Mouse (Mus musculus) ovary, postnatal 14 days (tissue): ENCODE measurements at regions not wholly inside any gene's neighbourhood (a gene's known extent, or its start where the extent isn't known, plus 50 kb on each side); places are given as distances from the start of the nearest gene placed in this dataset.
"Not testable (repeated sequence)": the region's sequence is repeated elsewhere in the genome, so short reads cannot be mapped to it uniquely, and the experiment has no call there.

Experiments used
- DNase-seq: peaks from one replicate; pipeline ENCODE4 v3.0.0; 2022; ENCODE audit warnings: low spot score

DNA sequence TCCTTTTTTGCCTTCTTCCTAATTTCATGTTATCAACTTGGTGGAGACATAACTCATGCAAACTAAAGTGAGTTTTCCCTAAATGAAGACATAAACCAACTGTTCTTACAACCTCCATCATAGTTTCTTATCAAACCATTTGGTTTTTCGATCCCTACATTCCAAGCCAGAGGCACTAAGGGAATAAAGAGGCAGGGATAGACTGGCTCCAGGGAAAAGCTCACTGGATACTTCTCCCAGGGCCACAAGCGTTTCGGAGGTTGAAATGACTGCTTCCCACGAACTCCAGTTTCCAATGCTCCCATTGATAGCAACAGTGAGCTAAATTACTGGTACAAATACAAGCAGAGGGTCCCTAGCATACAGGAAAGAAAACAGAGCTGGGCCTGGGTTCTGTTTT is 178.4 kb upstream of the Otx2 start:
- no peak for DNase-seq

DNA sequence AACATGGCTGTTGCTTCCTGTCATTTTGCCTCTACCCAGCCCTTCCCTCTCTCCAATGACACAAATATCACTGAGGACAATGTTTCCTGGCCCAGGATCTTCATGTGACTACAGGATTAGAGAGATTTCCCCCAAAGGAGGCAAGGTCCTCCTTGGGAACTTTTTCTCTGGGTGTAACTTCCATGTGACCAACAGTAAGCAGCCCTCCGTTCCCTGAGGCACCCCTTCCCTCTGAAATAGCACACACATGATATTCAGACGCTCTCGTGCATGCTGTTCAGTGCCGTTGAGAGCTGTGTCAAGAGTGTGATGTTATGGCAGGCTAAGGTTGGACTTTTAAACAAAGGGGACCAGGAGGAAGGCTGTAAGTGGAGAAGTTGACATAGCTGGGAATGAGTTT is 169.2 kb upstream of the Otx2 start:
- DNase-seq = no peak

DNA sequence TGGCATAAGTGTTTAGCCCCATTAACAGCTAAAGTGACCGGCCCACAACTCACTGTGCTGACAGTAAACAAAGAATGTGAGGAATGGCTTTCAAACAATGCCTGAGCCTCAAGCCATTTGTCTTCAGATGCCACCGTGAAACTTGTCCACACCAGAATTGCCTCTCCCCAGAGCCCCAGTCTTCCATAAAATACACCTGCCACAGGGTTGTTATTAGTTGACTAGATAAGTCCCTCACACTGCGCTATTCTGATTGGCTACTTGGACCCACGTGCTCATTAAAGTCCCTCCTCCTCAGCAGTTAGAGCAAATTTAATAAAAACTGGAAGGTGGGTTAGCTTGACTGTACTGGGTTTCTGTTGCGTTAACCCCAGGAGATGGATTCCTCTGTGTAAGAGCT is 167.7 kb upstream of the Otx2 start:
- no peak for DNase-seq

DNA sequence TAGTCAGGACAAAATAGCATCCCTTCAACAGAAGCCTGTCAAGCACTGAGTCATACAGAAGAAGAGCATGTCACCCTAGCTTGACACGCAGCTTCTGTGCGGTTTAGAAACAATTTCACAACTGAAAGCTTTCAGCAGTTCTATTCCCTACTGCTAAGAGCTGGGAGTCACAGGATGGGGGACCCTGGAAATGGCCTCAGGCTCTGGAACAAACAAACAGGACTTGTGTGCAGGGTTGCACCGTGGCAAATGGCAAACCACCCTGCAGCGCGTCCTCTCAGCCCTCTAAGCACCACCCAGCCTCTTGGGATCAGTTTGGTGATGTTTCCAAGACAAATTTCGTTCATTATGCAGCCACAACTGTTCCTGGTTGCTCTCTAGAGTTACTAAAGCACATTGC is 163.6 kb upstream of the Otx2 start:
- DNase-seq = no peak

DNA sequence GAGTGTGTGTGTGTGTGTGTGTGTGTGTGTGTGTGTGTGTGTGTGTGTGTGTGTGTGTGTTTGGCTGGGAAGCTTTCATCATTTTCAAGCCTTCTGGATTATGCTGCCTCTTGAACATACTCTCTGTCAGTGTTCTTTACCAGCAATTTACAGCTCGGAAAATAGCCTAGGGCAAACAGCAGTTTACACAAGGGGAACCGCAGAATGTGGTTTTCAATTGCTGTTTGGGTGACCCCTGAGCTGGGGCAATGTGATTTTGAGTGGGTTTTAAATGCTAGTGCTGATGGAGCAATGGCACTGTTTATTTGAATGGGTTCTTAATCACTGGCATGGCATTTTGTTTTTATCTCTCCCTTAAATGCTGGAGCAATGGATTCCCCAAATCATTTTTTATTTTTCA is 162.5 kb upstream of the Otx2 start:
- no peak for DNase-seq

DNA sequence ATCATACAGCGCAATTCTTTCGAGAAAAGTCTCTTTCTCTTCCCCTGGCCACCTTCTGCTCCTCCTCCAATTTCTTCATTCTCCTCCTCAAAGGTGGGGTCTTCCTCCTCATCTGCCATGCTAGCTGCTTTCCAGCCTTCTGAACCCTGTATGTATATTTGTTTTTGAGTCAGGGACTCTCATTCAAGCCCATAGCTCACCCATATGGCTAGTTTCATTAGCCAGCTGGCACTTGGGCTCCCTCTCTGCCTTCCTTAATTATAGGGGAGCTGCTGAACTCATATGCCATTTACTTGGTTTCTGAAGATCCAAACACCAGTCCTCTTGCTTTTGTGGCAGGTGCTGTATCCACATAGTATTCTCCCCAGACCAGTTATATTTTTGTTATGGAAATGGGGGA is 160.8 kb upstream of the Otx2 start:
- no peak for DNase-seq

DNA sequence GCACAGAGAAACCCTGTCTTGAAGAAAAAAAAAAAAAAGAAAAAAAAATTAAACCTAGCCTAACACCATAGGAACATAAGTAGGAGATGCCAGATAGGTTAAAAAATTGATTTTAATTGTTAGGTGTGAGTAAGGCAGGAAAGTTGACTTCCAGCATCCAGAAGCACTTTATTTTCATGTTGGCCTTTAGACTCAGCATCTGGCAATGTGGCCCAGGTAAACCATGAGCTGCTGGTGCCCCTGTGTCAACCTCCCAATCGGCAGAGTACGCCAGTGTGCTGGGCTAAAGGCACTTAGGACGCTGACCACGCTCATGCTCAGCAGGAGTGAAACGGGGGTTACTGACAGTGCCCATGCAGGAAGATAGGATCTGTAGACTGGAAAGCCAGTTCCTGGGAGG is 152.8 kb upstream of the Otx2 start:
- DNase-seq = no peak

DNA sequence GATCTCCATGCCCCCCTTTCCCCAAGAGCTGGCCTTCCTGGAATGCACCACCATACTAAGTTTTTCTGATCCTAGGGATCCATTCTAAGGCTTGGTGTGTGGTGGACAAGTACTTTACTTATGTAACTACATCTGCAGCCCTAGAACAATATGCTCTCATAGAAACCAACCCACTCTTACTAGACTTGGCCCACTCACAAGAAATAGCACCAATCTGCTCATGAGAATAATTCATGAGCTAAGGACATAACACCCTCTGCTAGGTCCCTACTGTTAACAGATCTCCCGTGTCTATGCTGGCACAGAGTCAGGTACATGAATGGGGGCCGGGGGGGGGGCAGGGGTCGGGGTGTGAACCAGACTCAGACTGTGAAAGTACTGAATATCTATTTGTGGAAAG is 150.8 kb upstream of the Otx2 start:
- no peak for DNase-seq

DNA sequence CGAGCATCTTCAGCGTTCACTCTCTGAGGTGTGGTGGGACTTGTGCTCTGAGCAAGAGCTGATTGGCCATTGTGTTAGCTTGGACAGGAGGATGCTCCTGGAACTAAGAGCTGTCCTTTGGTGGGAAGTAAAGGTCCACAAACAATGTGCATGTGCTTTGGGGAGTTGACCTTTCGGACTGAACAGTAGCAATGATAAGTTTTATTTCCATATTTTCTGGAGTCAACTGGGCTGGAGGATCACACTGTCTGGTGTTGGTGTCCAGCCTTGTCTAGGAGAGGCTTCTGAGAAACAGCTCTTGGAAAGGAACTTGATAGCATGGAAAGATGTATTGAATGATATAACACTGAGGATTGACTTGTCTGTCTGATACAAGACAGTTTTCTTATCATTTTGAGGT is 142.3 kb upstream of the Otx2 start:
- DNase-seq = no peak

DNA sequence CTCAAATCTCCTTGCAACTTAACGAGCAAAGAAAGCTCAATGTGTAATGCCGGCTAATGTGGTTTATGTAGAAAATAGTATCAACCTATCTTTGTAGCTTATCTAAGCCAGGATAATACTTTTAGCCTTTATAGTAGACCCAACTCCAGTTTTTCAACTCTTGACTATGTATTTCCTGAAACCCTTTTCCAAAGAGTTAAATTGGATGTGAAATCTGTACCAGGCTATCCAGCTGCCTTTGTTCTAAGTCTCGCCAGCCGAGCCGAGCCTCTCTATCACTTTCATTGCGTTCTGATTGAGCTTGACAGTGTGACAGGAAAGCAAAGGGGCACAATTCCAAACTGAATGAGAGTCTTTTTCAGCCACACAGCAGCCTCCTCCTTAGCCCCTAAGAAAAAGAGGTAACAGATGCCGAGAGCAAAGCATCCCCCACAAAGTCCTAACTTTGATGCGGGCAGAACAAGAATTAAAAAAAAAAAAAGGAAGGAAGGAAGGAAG is 141.7 kb upstream of the Otx2 start:
- no peak for DNase-seq

DNA sequence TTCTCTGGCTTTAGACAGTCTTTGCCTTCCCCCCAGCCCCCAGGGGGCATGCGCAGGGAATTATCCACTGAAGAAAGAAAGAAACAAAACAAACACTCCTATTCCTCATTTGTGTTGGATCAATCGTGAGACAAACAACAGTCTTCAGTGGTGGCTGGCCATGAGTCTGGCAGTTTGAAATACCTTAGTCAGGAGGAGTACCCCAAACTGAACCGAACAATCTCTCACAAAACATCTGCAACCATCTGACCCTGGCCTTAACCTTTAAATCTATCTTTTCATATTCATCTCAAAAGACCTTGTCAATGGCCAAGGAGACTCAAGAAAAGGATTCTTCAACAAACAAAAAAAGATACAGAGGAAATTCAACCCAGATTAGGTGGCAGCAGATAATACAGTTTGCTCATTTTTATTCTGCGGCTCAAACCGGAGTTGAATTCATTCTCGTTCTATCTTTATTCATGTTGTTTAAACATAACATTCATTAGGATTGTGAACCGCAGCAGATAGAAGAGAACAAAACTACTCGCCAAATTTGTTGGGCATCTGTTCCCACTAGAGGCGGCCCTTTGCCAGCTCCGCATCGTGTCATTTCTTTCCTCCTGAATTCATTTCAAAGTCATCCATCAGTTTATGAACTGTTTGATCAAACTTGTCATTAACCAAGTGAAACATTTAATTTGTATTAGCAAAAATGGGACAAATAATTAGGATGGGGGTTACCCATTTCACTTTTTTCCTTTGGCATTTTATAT is 139.3 kb upstream of the Otx2 start:
- DNase-seq = no peak

DNA sequence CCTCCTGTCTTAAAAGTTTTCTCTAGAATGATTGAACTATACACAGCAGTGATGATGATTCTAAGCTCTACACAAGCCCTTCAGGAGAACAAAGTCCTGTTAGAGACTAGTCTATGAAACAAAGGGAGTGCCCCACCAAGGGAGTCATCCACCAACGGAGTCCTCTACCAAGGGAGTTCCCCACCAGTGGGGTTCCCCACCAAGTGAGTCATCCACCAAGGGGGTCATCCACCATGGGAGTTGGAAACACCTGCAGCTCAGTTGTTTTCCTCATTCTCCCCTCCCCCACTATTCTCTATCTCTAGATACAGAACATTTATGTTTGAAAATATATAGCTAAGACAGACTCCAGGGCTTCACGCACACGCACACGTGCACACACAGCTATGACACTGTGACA is 130.5 kb upstream of the Otx2 start:
- DNase-seq = no peak

DNA sequence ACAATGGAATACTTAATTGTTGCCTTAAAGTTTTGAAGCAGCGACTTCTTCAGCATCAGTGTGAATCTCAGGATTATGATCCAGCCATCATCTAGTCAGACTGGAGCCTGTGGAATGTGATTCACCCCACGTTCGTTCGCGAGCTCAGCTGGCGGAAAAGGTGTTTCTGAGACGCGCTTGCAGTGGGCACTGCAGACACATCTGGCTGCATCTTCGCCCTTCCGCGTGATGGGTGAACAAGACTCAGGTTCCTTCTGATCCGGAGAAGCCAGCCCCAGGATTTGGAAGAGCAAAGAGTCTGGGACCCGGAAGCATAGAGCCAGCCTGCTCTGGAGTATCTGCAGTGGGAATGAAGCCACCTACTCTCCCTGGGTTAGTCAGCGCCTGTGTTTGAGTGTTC is 127.7 kb upstream of the Otx2 start:
- no peak for DNase-seq

DNA sequence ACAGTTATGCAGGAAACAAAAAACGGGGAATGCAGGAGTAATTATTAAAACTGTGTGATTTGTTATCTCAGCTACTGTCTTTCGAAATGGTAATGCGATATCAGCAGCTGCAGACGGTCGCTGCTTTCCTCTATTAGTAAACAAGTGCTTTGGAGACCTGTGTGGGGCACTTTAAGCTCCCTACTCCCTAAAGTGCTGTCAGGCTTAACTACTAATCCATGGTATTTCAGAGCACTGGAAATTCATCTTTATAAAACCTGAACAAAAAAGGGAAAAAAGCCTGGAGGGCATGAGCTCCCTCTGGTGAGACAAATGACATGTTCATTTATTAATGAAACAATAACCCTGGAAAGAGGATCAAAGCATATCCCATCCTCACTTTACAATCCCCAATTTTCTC is 127.2 kb upstream of the Otx2 start:
- DNase-seq = no peak

DNA sequence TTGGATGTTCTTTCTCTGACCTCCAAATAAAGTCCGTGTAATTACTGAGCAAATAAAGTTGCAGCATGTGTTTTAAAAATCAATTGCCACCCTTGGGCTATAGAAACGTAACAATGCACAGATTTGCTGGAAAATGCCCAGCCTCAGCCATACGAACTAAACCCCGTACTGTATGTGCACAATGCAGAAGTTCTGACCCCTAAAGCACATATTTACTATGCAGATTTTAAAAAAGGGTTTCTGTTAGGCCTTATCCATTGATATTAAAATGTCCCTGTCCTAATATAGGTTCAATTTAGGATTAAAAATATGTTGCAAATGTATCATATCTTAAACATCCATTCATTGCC is 126.5 kb upstream of the Otx2 start:
- no peak for DNase-seq

DNA sequence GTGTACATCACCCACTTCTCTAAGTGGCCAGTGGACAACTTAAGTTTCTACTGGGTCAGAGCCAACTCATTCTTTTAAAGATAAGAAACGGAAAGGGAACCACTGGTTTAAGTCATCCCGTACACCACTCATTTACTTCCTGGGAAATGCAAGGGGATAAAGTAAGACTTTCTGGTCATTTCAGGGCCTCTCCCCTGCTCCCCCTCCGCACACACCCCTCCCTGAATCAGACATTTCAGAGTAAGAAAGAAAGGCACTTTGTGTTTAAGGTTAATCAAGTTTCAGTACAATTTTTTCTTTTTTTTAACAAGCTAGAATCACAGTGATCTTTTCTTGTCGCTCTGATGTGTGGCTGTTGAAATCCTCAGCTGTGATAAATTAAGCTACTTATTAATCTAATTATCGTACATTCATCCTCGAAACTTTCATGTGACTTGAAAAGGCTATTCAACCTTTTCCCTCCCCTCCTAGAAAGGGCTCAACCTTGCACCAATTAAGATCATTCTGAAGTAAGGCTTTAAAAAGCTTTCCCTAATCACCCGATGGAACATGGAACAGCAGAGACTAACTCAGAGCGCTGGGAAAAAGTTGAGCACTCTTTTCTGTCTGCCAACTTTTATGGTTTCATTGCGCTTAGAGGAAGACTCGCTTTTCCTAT is 126.0 kb upstream of the Otx2 start:
- DNase-seq = no peak

DNA sequence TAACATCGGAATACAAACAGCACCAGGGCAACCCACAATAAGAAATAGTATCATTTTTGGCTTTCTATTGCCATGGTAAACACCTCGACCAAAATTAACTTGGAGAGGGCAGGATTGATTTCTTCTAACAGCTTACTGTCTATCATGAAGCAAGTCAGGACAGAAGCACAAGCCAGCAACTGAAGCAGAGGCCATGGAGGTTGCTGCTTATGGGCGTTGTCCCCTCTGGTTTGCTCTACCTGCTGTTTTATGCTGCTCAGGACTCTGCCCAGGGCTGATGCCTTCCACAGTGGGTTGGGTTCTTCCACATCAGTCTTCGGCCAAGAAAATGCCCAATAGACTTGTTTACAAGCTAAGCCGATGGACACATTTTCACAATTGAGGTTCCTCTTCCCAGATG is 117.9 kb upstream of the Otx2 start:
- DNase-seq = no peak

DNA sequence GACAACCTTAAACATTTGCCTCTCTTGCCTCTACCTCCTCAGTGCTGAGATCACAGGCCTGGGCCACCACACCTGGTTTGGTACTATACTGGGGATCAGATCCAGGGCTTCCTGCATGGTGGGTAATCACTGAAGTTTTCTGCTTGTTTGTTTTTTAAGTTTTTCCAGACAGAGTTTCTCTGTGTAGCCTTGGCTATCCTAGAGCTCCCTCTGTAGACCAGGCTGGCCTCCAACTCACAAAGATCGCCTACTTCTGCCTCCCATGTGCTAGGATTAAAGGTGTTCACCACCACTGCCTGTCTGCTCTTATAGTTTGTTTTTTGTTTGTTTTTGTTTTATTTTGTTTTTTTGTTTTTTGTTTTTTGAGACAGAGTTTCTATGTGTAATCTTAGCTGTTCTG is 105.7 kb upstream of the Otx2 start:
- DNase-seq = no peak

DNA sequence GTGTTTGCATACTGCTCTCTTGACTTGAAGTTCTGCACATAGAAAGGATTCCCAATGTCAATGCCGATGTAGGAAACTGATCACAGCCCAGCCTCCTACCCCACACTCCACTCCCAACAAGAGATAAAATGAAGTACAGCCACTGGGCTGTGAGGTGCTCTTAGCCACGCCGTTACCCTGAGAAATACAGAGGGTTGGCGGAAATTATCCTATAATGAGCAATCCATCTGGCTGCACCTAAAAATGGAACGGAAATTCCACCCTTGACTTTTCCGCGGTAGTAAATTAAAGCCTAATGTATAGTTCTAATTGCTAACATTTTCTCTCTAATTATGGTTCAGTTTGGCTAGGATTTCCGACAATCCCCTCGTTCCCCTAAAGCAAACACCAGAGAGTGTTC is 97.2 kb upstream of the Otx2 start:
- DNase-seq = no peak

DNA sequence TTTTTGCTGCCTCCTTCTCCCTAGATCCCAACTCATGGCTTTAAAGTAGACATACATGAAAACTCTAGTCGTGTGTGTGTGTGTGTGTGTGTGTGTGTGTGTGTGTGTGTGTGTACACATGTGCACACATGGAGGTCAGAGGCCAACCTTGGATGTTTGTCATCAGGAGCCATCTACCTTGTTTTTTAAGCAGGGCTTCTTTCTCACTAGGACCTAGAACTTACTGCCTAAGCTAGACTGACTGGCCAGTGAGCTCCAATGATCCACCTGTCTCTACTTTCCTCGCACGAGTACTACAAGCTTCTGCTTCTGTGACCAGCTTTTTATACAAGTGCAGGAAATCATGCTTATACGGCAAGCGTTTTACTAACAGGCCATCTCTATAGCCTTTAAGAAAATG is 89.1 kb upstream of the Otx2 start:
- no peak for DNase-seq

DNA sequence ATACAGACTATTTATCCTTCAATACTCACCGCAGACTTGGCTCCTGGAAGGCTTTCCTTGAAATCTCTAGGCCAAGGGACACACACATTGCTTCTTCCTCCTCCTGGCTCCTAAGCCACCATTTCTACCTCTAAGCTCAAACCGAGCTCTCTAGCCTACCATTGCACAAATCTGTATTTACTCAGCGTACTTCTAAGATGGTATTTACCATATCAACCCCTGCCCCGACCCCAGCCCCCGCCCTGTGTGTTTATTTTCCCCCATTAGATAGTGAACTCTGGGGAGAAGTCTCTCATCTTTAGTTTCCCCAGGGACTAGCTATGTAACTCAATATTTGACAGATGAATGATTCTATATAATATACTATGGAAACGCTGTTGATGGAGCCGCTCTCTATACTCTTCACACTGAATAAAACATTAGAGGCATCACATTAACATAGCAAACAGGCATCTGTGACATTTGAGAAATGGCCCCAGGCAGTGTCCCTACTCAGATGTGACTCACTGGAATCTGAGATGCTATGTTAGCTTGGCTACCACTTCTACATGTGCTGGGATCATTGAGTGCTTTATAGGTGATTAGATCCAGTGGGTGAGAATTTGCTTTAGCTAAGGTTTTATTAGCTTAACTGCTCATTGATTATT is 87.5 kb upstream of the Otx2 start:
- no peak for DNase-seq

DNA sequence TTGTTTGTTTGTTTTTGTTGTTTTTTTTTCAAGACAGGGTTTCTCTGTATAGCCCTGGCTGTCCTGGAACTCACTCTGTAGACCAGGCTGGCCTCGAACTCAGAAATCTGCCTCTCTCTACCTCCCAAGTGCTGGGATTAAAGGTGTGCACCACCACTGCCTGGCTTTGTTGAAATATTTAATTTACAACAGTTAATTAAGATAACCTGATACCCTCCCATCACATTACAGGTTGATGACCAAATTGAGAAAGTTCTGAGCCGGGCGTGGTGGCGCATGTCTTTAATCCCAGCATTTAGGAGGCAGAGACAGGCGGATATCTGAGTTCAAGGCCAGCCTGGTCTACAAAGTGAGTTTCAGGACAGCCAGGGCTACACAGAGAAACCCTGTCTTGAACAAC is 81.5 kb upstream of the Otx2 start:
- DNase-seq = not testable (repeated sequence)

DNA sequence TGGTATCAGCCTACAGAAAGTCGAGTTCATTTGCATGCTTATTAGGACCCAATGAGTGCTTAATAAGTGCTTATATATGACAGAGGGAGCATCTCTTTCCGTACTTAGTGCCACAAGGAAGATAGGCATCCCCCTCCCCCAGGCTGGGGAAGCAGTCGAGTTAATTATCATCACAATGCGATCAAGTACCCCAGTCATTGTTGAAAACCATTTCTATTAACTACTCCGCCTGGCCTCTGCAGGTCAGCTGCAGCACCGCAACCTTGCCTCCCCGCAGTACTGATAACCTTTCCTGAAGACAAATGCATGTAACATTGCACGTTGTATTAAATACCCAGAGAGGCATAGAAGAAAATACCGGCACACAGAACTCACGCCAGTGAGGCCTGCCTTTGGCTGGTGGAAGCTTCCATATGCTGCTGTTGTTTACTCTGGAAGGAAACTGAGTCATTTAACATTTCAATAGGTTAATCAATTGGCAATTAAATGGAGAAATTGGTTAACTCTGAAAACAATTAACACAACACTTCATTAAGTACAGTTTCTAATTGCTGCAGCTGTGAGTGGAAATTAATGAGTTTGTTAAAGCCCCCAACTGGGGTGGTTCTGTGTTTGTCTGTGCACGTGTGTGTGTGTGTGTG is 80.6 kb upstream of the Otx2 start:
- DNase-seq = no peak
